Mouse (Mus musculus): ENCODE results near the gene Ctrl.

GRCm38 (mm10) chr8:105900180-105900940 lies 33.3 kb downstream of the Ctrl start, which contains the start of gene Pskh1:
- TF ChIP-seq POLR2A (IDR thresholded peaks at IDR 0.05; ENCODE audit: insufficient read length, low read depth): peak; percentile 87
- TF ChIP-seq E2F4 (IDR thresholded peaks at IDR 0.05; ENCODE audit: insufficient read depth): no peak
- TF ChIP-seq TCF12 (IDR thresholded peaks at IDR 0.05; ENCODE audit: insufficient read depth, poor library complexity, severe bottlenecking): no peak
- TF ChIP-seq SRF (IDR thresholded peaks at IDR 0.05; ENCODE audit: control insufficient read depth, insufficient read length, low read depth): peak; percentile 22
- TF ChIP-seq USF1 (IDR thresholded peaks at IDR 0.05; ENCODE audit: low read depth): no peak
- TF ChIP-seq MYOD1 (IDR thresholded peaks at IDR 0.05; ENCODE audit: control insufficient read depth in 1 of 3, insufficient read length in 2 of 3, low read depth in 2 of 3): peak in 1 of 3 experiments; percentile 27
- no peak for TF ChIP-seq MAX (IDR thresholded peaks at IDR 0.05; ENCODE audit: low read depth)
- TF ChIP-seq POLR2AphosphoS2 (IDR thresholded peaks at IDR 0.05; ENCODE audit: insufficient read length, low read depth): peak; percentile 44
- peak in 1 of 3 experiments; percentile 15 for TF ChIP-seq MYOG (IDR thresholded peaks at IDR 0.05; ENCODE audit: control insufficient read depth in 1 of 3, insufficient read depth in 1 of 3, insufficient read length in 2 of 3, low read depth in 2 of 3)
- TF ChIP-seq REST (IDR thresholded peaks at IDR 0.05; ENCODE audit: insufficient read depth, insufficient read length): peak; percentile 20
- TF ChIP-seq CEBPB (IDR thresholded peaks at IDR 0.05; ENCODE audit: insufficient read depth, poor library complexity, severe bottlenecking): no peak
- TF ChIP-seq TCF3 (IDR thresholded peaks at IDR 0.05; ENCODE audit: insufficient read length, low read depth): no peak
